Mouse (Mus musculus) forebrain, embryonic 14.5 days (tissue): ENCODE data around the gene Pex1. TPM values are rescaled to one million over a fixed set of nuclear protein-coding genes. Genes with fewer than 3 reads are reported as not detected.

Source experiments
- ATAC-seq: fragments of 200-750 bp; cut with Nextera tagmentation; 2 replicates; pipeline ENCODE4 v1.8.0; 2017; ENCODE audit warnings: mild to moderate bottlenecking, moderate library complexity
- DNase-seq: peaks from one replicate; pipeline ENCODE4 v3.0.0-alpha.2; 2015; ENCODE audit warnings: low spot score
- H3K27ac ChIP-seq: fragments of 300-500 bp; sonication (generic); 2 replicates; pipeline ENCODE4 v1.5.1; 2014; ENCODE audit warnings: low read depth, mild to moderate bottlenecking, control low read depth, low read length, moderate library complexity
- H3K27me3 ChIP-seq: fragments of 300-500 bp; sonication (generic); replicated peaks from 2 replicates; pipeline ENCODE4 v1.6.1; 2014; ENCODE audit warnings: low read length, control low read depth, mixed read lengths; ENCODE audit not compliant: control insufficient read depth, insufficient read depth
- H3K36me3 ChIP-seq: fragments of 300-500 bp; sonication (generic); 2 replicates; pipeline ENCODE4 v1.6.1; 2014; ENCODE audit warnings: low read length, control low read depth; ENCODE audit not compliant: control insufficient read depth, insufficient read depth
- H3K4me1 ChIP-seq: fragments of 300-500 bp; sonication (generic); 2 replicates; pipeline ENCODE4 v1.6.1; 2014; ENCODE audit warnings: antibody characterized with exemption, low read length, control low read depth; ENCODE audit not compliant: control insufficient read depth, insufficient read depth
- H3K4me2 ChIP-seq: fragments of 300-500 bp; sonication (generic); 2 replicates; pipeline ENCODE4 v1.6.1; 2014; ENCODE audit warnings: mild to moderate bottlenecking, control low read depth, low read length
- H3K4me3 ChIP-seq: fragments of 300-500 bp; sonication (generic); 2 replicates; pipeline ENCODE4 v1.5.1; 2014; ENCODE audit warnings: low read depth, low read length, control low read depth
- H3K9ac ChIP-seq: fragments of 300-500 bp; sonication (generic); 2 replicates; pipeline ENCODE4 v1.6.1; 2014; ENCODE audit warnings: mild to moderate bottlenecking, low read length, control low read depth, moderate library complexity
- H3K9me3 ChIP-seq: fragments of 300-500 bp; sonication (generic); replicated peaks from 2 replicates; pipeline ENCODE4 v1.6.1; 2016; ENCODE audit warnings: low read length, control low read depth, mixed read lengths; ENCODE audit not compliant: control insufficient read depth
- WGBS: fragments of 180-500 bp; shearing (Covaris S2); extraction: QIAGEN DNeasy Blood & Tissue Kit; methylation state at CpG from one replicate; pipeline ENCODE4 v1.1.7; 2014; 5-methylcytosine and 5-hydroxymethylcytosine counted together
- polyA plus RNA-seq: library from polyadenylated mRNA; unstranded; fragments of >200 nt; fragmentation: Nextera tagmentation; extraction: Ambion mirVana; gene quantifications from 2 replicates; pipeline ENCODE4 v1.2.1, GENCODE M21; 2014

Pex1 gene
- polyA plus RNA-seq, 1 experiment from 2014 or later, result 12.2 TPM

GRCm38 (mm10) chr5:3631512-3632271 is 35.8 kb downstream of the Pex1 start:
- H3K4me1 ChIP-seq, result no peaks in the 10 kb centered on the region
- no peak overlapping the region for H3K27ac ChIP-seq
- 64% methylated on average over 16 of the region's 16 CpGs for WGBS
- DNase-seq, result no peak
- H3K9ac ChIP-seq, result no peak overlapping the region
- H3K4me3 ChIP-seq, result no peak overlapping the region
- peaks cover 62% of the 10 kb centered on the region for H3K36me3 ChIP-seq
- no peaks in the 10 kb centered on the region for H3K9me3 ChIP-seq
- no peak overlapping the region for H3K4me2 ChIP-seq
- H3K27me3 ChIP-seq, result no peaks in the 10 kb centered on the region
- no peak for ATAC-seq

GRCm38 (mm10) chr5:3632285-3632684 is 36.4 kb downstream of the Pex1 start:
- Histone ChIP-seq H3K9ac (no peak overlapping the region), H3K27ac (no peak overlapping the region), H3K4me1 (no peaks in the 10 kb centered on the region), H3K4me3 (no peak overlapping the region), H3K4me2 (no peak overlapping the region), H3K9me3 (no peaks in the 10 kb centered on the region), H3K36me3 (peaks cover 60% of the 10 kb centered on the region), H3K27me3 (no peaks in the 10 kb centered on the region)
- DNase-seq (no peak), ATAC-seq (no peak)
- 92% methylated on average over 5 of the region's 5 CpGs for WGBS

- WGBS, result 96% methylated on average over 13 of the region's 13 CpGs
- H3K27me3 ChIP-seq, result no peaks in the 10 kb centered on the region
- no peak overlapping the region for H3K9ac ChIP-seq
- no peak overlapping the region for H3K27ac ChIP-seq
- DNase-seq, result no peak
- H3K4me2 ChIP-seq, result no peak overlapping the region
- no peak overlapping the region for H3K4me3 ChIP-seq
- peaks cover 55% of the 10 kb centered on the region for H3K36me3 ChIP-seq
- H3K4me1 ChIP-seq, result no peaks in the 10 kb centered on the region
- no peaks in the 10 kb centered on the region for H3K9me3 ChIP-seq
- no peak for ATAC-seq
Measured at GRCm38 (mm10) chr5:3633315-3633714, 37.4 kb downstream of the Pex1 start.

GRCm38 (mm10) chr5:3633951-3634350 is 38.1 kb downstream of the Pex1 start:
- ATAC-seq, result no peak
- peak; percentile 10 for DNase-seq

GRCm38 (mm10) chr5:3635286-3635685 is 39.4 kb downstream of the Pex1 start:
- H3K27ac ChIP-seq, result no peak overlapping the region
- ATAC-seq, result no peak
- H3K4me1 ChIP-seq, result no peaks in the 10 kb centered on the region
- H3K4me3 ChIP-seq, result no peak overlapping the region
- no peak for DNase-seq
- 87% methylated on average over 8 of the region's 8 CpGs for whole genome bisulfite sequencing
- peaks cover 49% of the 10 kb centered on the region for H3K36me3 ChIP-seq
- H3K4me2 ChIP-seq, result no peak overlapping the region
- no peaks in the 10 kb centered on the region for H3K9me3 ChIP-seq
- no peaks in the 10 kb centered on the region for H3K27me3 ChIP-seq
- no peak overlapping the region for H3K9ac ChIP-seq

More at GRCm38 (mm10) chr5:3633951-3634350, 38.1 kb downstream of the Pex1 start:
- WGBS, result 76% methylated on average over 4 of the region's 4 CpGs
- H3K27me3 ChIP-seq, result no peaks in the 10 kb centered on the region
- peaks cover 54% of the 10 kb centered on the region for H3K36me3 ChIP-seq
- H3K27ac ChIP-seq, result no peak overlapping the region
- H3K9me3 ChIP-seq, result no peaks in the 10 kb centered on the region
- no peak overlapping the region for H3K9ac ChIP-seq
- no peaks in the 10 kb centered on the region for H3K4me1 ChIP-seq
- no peak overlapping the region for H3K4me2 ChIP-seq
- no peak overlapping the region for H3K4me3 ChIP-seq

GRCm38 (mm10) chr5:3644621-3645020 is 48.8 kb downstream of the Pex1 start:
- Histone ChIP-seq H3K9me3 (no peaks in the 10 kb centered on the region), H3K36me3 (peaks cover 36% of the 10 kb centered on the region), H3K4me2 (no peak overlapping the region), H3K9ac (no peak overlapping the region), H3K27me3 (no peaks in the 10 kb centered on the region), H3K4me3 (no peak overlapping the region), H3K4me1 (peaks cover 8% of the 10 kb centered on the region), H3K27ac (no peak overlapping the region)
- DNase-seq, result no peak
- no peak for ATAC-seq
- 96% methylated on average over 6 of the region's 6 CpGs for WGBS

- H3K4me1 ChIP-seq, result peaks cover 8% of the 10 kb centered on the region
- H3K36me3 ChIP-seq, result peaks cover 33% of the 10 kb centered on the region
- no peak overlapping the region for H3K4me2 ChIP-seq
- no peaks in the 10 kb centered on the region for H3K27me3 ChIP-seq
- no peak overlapping the region for H3K4me3 ChIP-seq
- DNase-seq (no peak), ATAC-seq (no peak)
- H3K9ac ChIP-seq, result no peak overlapping the region
- H3K9me3 ChIP-seq, result no peaks in the 10 kb centered on the region
- 83% methylated on average over 6 of the region's 6 CpGs for WGBS
- H3K27ac ChIP-seq, result no peak overlapping the region
Measured at GRCm38 (mm10) chr5:3645326-3645725, 49.5 kb downstream of the Pex1 start.

- Histone ChIP-seq H3K27ac (no peak overlapping the region), H3K4me1 (peaks cover 8% of the 10 kb centered on the region), H3K9me3 (no peaks in the 10 kb centered on the region), H3K4me3 (peak overlapping the region; percentile 92), H3K4me2 (peak overlapping the region; percentile 58), H3K36me3 (peaks cover 24% of the 10 kb centered on the region), H3K27me3 (no peaks in the 10 kb centered on the region), H3K9ac (peak overlapping the region; percentile 90)
- 20% methylated on average over 6 of the region's 6 CpGs for WGBS
- peak; percentile 1 for DNase-seq
- ATAC-seq, result no peak
Measured at GRCm38 (mm10) chr5:3646539-3646938, 50.7 kb downstream of the Pex1 start.

- Histone ChIP-seq H3K4me3 (peak overlapping the region; percentile 92), H3K27me3 (no peaks in the 10 kb centered on the region), H3K4me1 (peaks cover 8% of the 10 kb centered on the region), H3K36me3 (peaks cover 19% of the 10 kb centered on the region), H3K4me2 (peak overlapping the region; percentile 58), H3K9me3 (no peaks in the 10 kb centered on the region), H3K27ac (peak overlapping the region; percentile 90), H3K9ac (peak overlapping the region; percentile 90)
- 0% methylated on average over 21 of the region's 60 CpGs for WGBS
- DNase-seq (peak; percentile 78), ATAC-seq (peak; percentile 75)
Measured at GRCm38 (mm10) chr5:3646991-3647707, 51.3 kb downstream of the Pex1 start.
